Mouse (Mus musculus): Measurements from ENCODE around the gene Tmem72. TPM values are rescaled to one million over a fixed set of nuclear protein-coding genes. Genes with fewer than 3 reads are reported as not detected.

Gene Tmem72
- polyA plus RNA-seq, 1 experiment from 2014 or later: 0.70 TPM

GRCm38 (mm10) chr6:116714576-116714975 lies 2.1 kb downstream of the Tmem72 start:
- Histone ChIP-seq H3K4me2 (no peak overlapping the region), H3K9ac (no peak overlapping the region), H3K27me3 (replicated peaks) (no peaks in the 10 kb centered on the region), H3K27ac (no peak overlapping the region), H3K9me3 (no peaks in the 10 kb centered on the region), H3K4me1 (no peaks in the 10 kb centered on the region), H3K4me3 (no peak overlapping the region), H3K36me3 (replicated peaks) (no peaks in the 10 kb centered on the region)
- no peak for ATAC-seq (replicated peaks)
- 85% methylated on average over 5 of the region's 5 CpGs for WGBS

DNA sequence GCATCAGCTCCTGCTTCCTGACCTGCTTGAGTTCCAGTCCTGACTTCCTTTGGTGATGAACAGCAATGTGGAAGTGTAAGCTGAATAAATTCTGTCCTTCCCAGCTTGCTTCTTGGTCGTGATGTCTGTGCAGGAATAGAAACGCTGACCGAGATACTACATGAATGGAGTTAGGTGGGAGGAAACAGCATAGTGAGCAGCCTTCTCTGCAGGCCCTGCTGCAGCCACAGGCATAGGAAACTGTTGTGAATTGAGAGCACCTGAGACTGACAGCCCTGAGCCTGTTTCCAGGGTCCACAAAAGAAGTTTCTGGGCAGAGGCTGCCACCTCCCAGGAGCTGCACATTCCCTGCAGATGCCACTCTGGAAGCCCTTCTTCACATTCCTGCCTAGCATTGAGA lies 2.7 kb downstream of the Tmem72 start:
- no peaks in the 10 kb centered on the region for H3K9me3 ChIP-seq
- no peaks in the 10 kb centered on the region for H3K4me1 ChIP-seq
- no peak for ATAC-seq (replicated peaks)
- H3K27ac ChIP-seq: no peak overlapping the region
- no peaks in the 10 kb centered on the region for H3K36me3 ChIP-seq (replicated peaks)
- 85% methylated on average over 3 of the region's 3 CpGs for WGBS
- no peak overlapping the region for H3K4me2 ChIP-seq
- no peak overlapping the region for H3K4me3 ChIP-seq
- H3K9ac ChIP-seq: no peak overlapping the region
- H3K27me3 ChIP-seq (replicated peaks): no peaks in the 10 kb centered on the region

DNA sequence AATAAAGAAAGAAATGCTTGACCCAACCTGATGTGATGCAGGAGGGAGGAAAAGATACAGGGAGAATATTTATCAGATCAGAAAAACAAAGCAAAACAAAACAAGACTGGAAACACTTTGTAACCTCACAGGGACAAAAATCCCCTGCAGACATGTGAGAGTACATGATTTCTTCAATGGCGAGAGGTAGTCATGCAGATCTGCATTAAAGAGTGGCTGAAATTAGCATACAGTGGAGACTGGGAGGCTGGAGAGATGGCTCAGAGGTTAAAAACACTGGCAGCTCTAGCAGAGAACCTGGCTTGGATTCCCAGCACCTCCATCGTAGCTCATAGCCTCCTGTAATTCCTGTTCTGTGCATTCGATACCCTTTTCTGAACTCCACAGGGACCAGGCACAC lies 4.2 kb downstream of the Tmem72 start:
- 85% methylated on average over 3 of the region's 3 CpGs for WGBS
- Histone ChIP-seq H3K9ac (no peak overlapping the region), H3K36me3 (replicated peaks) (no peaks in the 10 kb centered on the region), H3K27me3 (replicated peaks) (no peaks in the 10 kb centered on the region), H3K9me3 (no peaks in the 10 kb centered on the region), H3K27ac (no peak overlapping the region), H3K4me3 (no peak overlapping the region), H3K4me1 (no peaks in the 10 kb centered on the region), H3K4me2 (no peak overlapping the region)
- no peak for ATAC-seq (replicated peaks)

DNA sequence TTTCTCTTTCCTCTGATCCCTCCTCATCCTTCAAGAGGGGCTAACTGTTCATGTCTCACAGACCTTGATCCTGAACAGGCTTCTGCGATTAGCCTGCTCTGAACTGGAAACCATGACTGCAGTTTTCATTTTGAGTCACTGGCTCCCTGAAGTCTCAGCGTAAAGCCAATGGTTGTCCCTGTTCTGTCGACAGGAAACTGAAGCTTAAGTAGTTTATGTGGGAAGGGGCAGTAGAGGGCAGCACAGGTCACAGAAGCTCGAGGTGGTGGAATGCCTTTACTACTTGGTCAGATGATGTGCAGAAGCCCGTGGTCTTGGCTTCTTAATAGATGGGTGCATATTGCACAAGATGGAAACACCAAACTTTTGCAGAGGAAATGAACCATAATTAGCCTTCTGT lies 4.7 kb downstream of the Tmem72 start:
- no peaks in the 10 kb centered on the region for H3K4me1 ChIP-seq
- no peak overlapping the region for H3K27ac ChIP-seq
- H3K36me3 ChIP-seq (replicated peaks): no peaks in the 10 kb centered on the region
- no peak overlapping the region for H3K4me2 ChIP-seq
- H3K9me3 ChIP-seq: no peaks in the 10 kb centered on the region
- H3K27me3 ChIP-seq (replicated peaks): no peaks in the 10 kb centered on the region
- no peak overlapping the region for H3K4me3 ChIP-seq
- 41% methylated on average over 5 of the region's 5 CpGs for WGBS
- ATAC-seq (replicated peaks): no peak
- no peak overlapping the region for H3K9ac ChIP-seq

GRCm38 (mm10) chr6:116704320-116704719 lies 12.4 kb downstream of the Tmem72 start:
- H3K9me3 ChIP-seq: no peaks in the 10 kb centered on the region
- no peak for ATAC-seq (replicated peaks)
- 64% methylated on average over 6 of the region's 6 CpGs for WGBS

DNA sequence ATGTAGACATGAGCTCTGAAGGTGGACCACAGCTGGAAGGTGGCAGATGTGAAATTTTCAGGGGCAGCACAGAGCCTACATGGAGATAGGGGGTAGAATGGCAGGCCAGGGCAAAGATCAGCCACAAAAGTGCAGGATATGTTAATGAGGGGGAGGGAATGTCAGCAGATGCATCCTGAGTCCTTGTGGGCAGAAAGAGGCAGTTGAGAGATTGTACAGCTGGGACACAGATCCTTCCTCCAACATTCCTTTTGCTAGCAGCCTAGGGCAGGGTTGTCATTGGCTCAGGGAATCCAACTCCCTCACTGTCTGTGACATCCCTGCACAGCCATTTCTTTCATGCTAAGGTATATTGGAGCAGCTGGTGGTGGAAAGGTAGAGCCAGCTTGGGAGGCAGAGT lies 15.9 kb downstream of the Tmem72 start:
- H3K4me2 ChIP-seq: no peak overlapping the region

More at GRCm38 (mm10) chr6:116704320-116704719, 12.4 kb downstream of the Tmem72 start:
- no peaks in the 10 kb centered on the region for H3K27me3 ChIP-seq (replicated peaks)
- no peak overlapping the region for H3K27ac ChIP-seq
- H3K4me2 ChIP-seq: no peak overlapping the region
- H3K36me3 ChIP-seq (replicated peaks): no peaks in the 10 kb centered on the region
- H3K4me1 ChIP-seq: no peaks in the 10 kb centered on the region
- H3K4me3 ChIP-seq: no peak overlapping the region
- no peak overlapping the region for H3K9ac ChIP-seq

DNA sequence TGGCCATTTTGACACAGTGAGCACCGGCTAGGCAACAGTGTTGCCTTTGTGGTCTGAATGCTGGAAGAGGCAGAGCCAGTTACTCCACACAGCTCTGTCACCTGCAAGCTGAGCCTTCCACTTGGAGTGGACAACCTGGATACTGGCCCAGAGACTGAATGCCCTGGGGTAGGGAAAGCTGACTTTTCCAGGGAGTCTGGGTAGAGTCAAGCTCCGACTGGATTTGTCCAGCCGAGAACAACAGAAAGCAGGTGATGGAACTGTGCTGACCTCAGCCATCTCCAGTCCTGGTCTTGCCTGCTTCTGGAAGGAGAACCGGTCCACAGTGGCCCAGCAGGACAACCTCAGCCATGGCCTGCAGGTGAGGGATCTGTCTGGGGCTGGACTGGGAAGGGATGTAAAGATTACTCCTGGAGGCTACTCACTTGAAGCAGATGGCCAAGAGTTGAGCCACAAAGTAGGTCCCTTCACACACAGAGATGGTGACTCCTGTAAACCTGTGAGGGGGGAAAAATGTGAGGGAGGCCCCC lies 18.8 kb downstream of the Tmem72 start:
- WGBS: 95% methylated on average over 4 of the region's 4 CpGs
- H3K27me3 ChIP-seq (replicated peaks): no peaks in the 10 kb centered on the region
- H3K36me3 ChIP-seq (replicated peaks): no peaks in the 10 kb centered on the region
- no peak for ATAC-seq (replicated peaks)
- H3K9me3 ChIP-seq: no peaks in the 10 kb centered on the region
- no peaks in the 10 kb centered on the region for H3K4me1 ChIP-seq
- H3K9ac ChIP-seq: no peak overlapping the region
- H3K27ac ChIP-seq: no peak overlapping the region
- H3K4me2 ChIP-seq: no peak overlapping the region
- H3K4me3 ChIP-seq: no peak overlapping the region

More for the DNA sequence above, 15.9 kb downstream of the Tmem72 start:
- no peaks in the 10 kb centered on the region for H3K36me3 ChIP-seq (replicated peaks)
- no peaks in the 10 kb centered on the region for H3K27me3 ChIP-seq (replicated peaks)
- no peak overlapping the region for H3K27ac ChIP-seq
- H3K9ac ChIP-seq: no peak overlapping the region
- no peaks in the 10 kb centered on the region for H3K4me1 ChIP-seq
- no peak overlapping the region for H3K4me3 ChIP-seq
- ATAC-seq (replicated peaks): no peak
- no peaks in the 10 kb centered on the region for H3K9me3 ChIP-seq

DNA sequence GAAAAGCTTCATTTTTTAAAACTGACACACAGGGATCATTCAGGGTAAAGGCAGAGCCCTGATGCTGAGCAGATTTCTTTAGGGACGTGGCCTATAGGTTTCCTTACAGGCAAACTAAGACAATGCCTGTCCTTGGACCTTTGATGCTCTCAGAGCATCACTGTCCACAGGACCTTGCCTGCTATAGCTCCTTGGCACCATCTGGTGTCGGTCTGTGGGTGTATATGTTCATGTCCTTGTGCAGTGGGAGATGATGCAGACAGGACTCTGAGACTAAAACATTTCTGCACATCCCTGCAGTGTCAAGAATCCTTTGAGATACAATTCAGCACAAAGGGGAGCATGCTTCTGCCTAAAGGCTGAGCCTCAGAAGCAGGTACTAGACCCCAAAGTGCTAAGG lies 19.3 kb downstream of the Tmem72 start:
- H3K27ac ChIP-seq: no peak overlapping the region
- no peaks in the 10 kb centered on the region for H3K9me3 ChIP-seq
- no peaks in the 10 kb centered on the region for H3K27me3 ChIP-seq (replicated peaks)
- H3K36me3 ChIP-seq (replicated peaks): no peaks in the 10 kb centered on the region
- no peaks in the 10 kb centered on the region for H3K4me1 ChIP-seq
- no peak overlapping the region for H3K9ac ChIP-seq
- H3K4me2 ChIP-seq: no peak overlapping the region
- ATAC-seq (replicated peaks): no peak
- H3K4me3 ChIP-seq: no peak overlapping the region
- 61% methylated on average over 2 of the region's 2 CpGs for WGBS

GRCm38 (mm10) chr6:116694346-116694745 lies 22.4 kb downstream of the Tmem72 start:
- no peak overlapping the region for H3K4me3 ChIP-seq
- no peaks in the 10 kb centered on the region for H3K4me1 ChIP-seq
- no peak overlapping the region for H3K27ac ChIP-seq
- no peak overlapping the region for H3K4me2 ChIP-seq
- ATAC-seq (replicated peaks): no peak
- no peak overlapping the region for H3K9ac ChIP-seq
- no peaks in the 10 kb centered on the region for H3K27me3 ChIP-seq (replicated peaks)
- no peaks in the 10 kb centered on the region for H3K36me3 ChIP-seq (replicated peaks)
- WGBS: 79% methylated on average over 3 of the region's 3 CpGs
- no peaks in the 10 kb centered on the region for H3K9me3 ChIP-seq

- H3K9me3 ChIP-seq: no peaks in the 10 kb centered on the region
- no peaks in the 10 kb centered on the region for H3K36me3 ChIP-seq (replicated peaks)
- no peaks in the 10 kb centered on the region for H3K27me3 ChIP-seq (replicated peaks)
- H3K4me3 ChIP-seq: no peak overlapping the region
- no peak for ATAC-seq (replicated peaks)
- no peak overlapping the region for H3K27ac ChIP-seq
- WGBS: 88% methylated on average over 4 of the region's 4 CpGs
- H3K4me2 ChIP-seq: no peak overlapping the region
- no peak overlapping the region for H3K9ac ChIP-seq
- no peaks in the 10 kb centered on the region for H3K4me1 ChIP-seq
Observed at GRCm38 (mm10) chr6:116693639-116694038, 23.1 kb downstream of the Tmem72 start.

DNA sequence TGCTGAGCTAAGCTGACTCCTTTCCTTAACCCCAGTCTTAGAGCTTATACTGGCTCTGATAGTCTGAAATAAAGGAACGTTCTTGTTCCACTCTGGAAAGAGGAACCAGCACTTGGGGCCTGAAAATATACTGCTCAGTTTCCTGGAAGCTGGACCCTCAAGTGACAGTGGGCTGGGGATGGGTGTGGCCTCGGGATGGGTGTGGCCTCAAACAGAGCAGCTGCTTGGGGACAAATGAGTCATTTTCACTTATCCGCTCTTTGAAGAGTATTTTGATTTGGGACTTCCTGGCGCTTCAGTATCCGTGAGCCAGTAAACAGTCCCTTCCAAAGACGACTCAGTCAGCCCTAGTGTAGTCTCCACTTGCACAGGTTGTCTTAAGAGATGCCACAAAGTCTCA lies 34.4 kb downstream of the Tmem72 start:
- H3K4me1 ChIP-seq: no peaks in the 10 kb centered on the region
- H3K9ac ChIP-seq: no peak overlapping the region
- no peak overlapping the region for H3K27ac ChIP-seq
- H3K4me3 ChIP-seq: no peak overlapping the region
- WGBS: 59% methylated on average over 6 of the region's 6 CpGs
- H3K36me3 ChIP-seq (replicated peaks): no peaks in the 10 kb centered on the region
- ATAC-seq (replicated peaks): no peak
- H3K27me3 ChIP-seq (replicated peaks): no peaks in the 10 kb centered on the region
- H3K4me2 ChIP-seq: no peak overlapping the region
- no peaks in the 10 kb centered on the region for H3K9me3 ChIP-seq

GRCm38 (mm10) chr6:116679563-116680288 lies 37.0 kb downstream of the Tmem72 start:
- no peaks in the 10 kb centered on the region for H3K9me3 ChIP-seq
- H3K27ac ChIP-seq: no peak overlapping the region
- no peaks in the 10 kb centered on the region for H3K27me3 ChIP-seq (replicated peaks)
- no peaks in the 10 kb centered on the region for H3K4me1 ChIP-seq
- no peak for ATAC-seq (replicated peaks)
- H3K36me3 ChIP-seq (replicated peaks): no peaks in the 10 kb centered on the region
- H3K4me3 ChIP-seq: no peak overlapping the region
- H3K4me2 ChIP-seq: no peak overlapping the region
- no peak overlapping the region for H3K9ac ChIP-seq
- 81% methylated on average over 5 of the region's 5 CpGs for WGBS

- H3K9me3 ChIP-seq: no peaks in the 10 kb centered on the region
- H3K36me3 ChIP-seq (replicated peaks): no peaks in the 10 kb centered on the region
- no peak overlapping the region for H3K27ac ChIP-seq
- H3K27me3 ChIP-seq (replicated peaks): no peaks in the 10 kb centered on the region
- H3K4me3 ChIP-seq: no peak overlapping the region
- H3K9ac ChIP-seq: no peak overlapping the region
- H3K4me2 ChIP-seq: no peak overlapping the region
- H3K4me1 ChIP-seq: peaks cover 20% of the 10 kb centered on the region
- WGBS: 73% methylated on average over 6 of the region's 6 CpGs
- no peak for ATAC-seq (replicated peaks)
Observed at GRCm38 (mm10) chr6:116677321-116677720, 39.4 kb downstream of the Tmem72 start.
